Mouse (Mus musculus): ENCODE data around the gene Kcnt1. TPM values are rescaled to one million over a fixed set of nuclear protein-coding genes. Genes with fewer than 3 reads are reported as not detected.

Gene Kcnt1
- polyA plus RNA-seq, 1 experiment from 2014 or later, result 0.18 TPM

GRCm38 (mm10) chr2:25882276-25882675 lies 18.7 kb downstream of the Kcnt1 start:
- H3K4me2 ChIP-seq (ENCODE audit: low read length), result no peak overlapping the region
- H3K27me3 ChIP-seq (ENCODE audit: insufficient read depth, low read length), result peaks cover 8% of the 10 kb centered on the region
- no peaks in the 10 kb centered on the region for H3K9me3 ChIP-seq (replicated peaks; ENCODE audit: low read length)
- H3K4me3 ChIP-seq (replicated peaks; ENCODE audit: low read depth, low read length), result no peak overlapping the region
- H3K36me3 ChIP-seq (ENCODE audit: insufficient read depth, low read length), result no peaks in the 10 kb centered on the region
- no peak overlapping the region for H3K27ac ChIP-seq
- H3K9ac ChIP-seq (ENCODE audit: low read depth, low read length), result no peak overlapping the region
- H3K4me1 ChIP-seq (replicated peaks; ENCODE audit: insufficient read depth, low read length), result 0 out of 2 replicates have a peak, but pooled peaks cover 5% of the 10 kb centered on the region
- DNase-seq (ENCODE audit: low spot score), result peak; percentile 10
- WGBS, result 16% methylated on average over 1 of the region's 1 CpGs
- no peak for ATAC-seq (replicated peaks; ENCODE audit: low FRiP score, low read depth)
- TF ChIP-seq CTCF (IDR thresholded peaks at IDR 0.05; ENCODE audit: low read depth), result no peak

- Histone ChIP-seq H3K9ac (ENCODE audit: low read depth, low read length) (no peak overlapping the region), H3K36me3 (ENCODE audit: insufficient read depth, low read length) (no peaks in the 10 kb centered on the region), H3K4me3 (replicated peaks; ENCODE audit: low read depth, low read length) (no peak overlapping the region), H3K4me1 (replicated peaks; ENCODE audit: insufficient read depth, low read length) (no peaks in the 10 kb centered on the region), H3K27ac (no peak overlapping the region), H3K4me2 (ENCODE audit: low read length) (no peak overlapping the region), H3K27me3 (ENCODE audit: insufficient read depth, low read length) (no peaks in the 10 kb centered on the region), H3K9me3 (replicated peaks; ENCODE audit: low read length) (no peaks in the 10 kb centered on the region)
- 89% methylated on average over 3 of the region's 3 CpGs for WGBS
- TF ChIP-seq CTCF (IDR thresholded peaks at IDR 0.05; ENCODE audit: low read depth), result no peak
- ATAC-seq (replicated peaks; ENCODE audit: low FRiP score, low read depth) (no peak), DNase-seq (ENCODE audit: low spot score) (no peak)
Observed at GRCm38 (mm10) chr2:25884756-25885155, 21.2 kb downstream of the Kcnt1 start.

- H3K27me3 ChIP-seq (ENCODE audit: insufficient read depth, low read length), result no peaks in the 10 kb centered on the region
- H3K9me3 ChIP-seq (replicated peaks; ENCODE audit: low read length), result no peaks in the 10 kb centered on the region
- WGBS, result 62% methylated on average over 8 of the region's 8 CpGs
- no peaks in the 10 kb centered on the region for H3K36me3 ChIP-seq (ENCODE audit: insufficient read depth, low read length)
- H3K27ac ChIP-seq, result no peak overlapping the region
- no peak overlapping the region for H3K9ac ChIP-seq (ENCODE audit: low read depth, low read length)
- ATAC-seq (replicated peaks; ENCODE audit: low FRiP score, low read depth) (no peak), DNase-seq (ENCODE audit: low spot score) (no peak)
- H3K4me1 ChIP-seq (replicated peaks; ENCODE audit: insufficient read depth, low read length), result no peaks in the 10 kb centered on the region
- H3K4me2 ChIP-seq (ENCODE audit: low read length), result no peak overlapping the region
- no peak for TF ChIP-seq CTCF (IDR thresholded peaks at IDR 0.05; ENCODE audit: low read depth)
- H3K4me3 ChIP-seq (replicated peaks; ENCODE audit: low read depth, low read length), result no peak overlapping the region
Observed at GRCm38 (mm10) chr2:25887226-25887625, 23.7 kb downstream of the Kcnt1 start.

- 0 out of 2 replicates have a peak, but pooled peaks have one; percentile 3 for TF ChIP-seq CTCF (IDR thresholded peaks at IDR 0.05; ENCODE audit: low read depth)
Observed at GRCm38 (mm10) chr2:25888144-25888543, 24.6 kb downstream of the Kcnt1 start.

GRCm38 (mm10) chr2:25892440-25892839 lies 28.9 kb downstream of the Kcnt1 start:
- no peaks in the 10 kb centered on the region for H3K36me3 ChIP-seq (ENCODE audit: insufficient read depth, low read length)
- 74% methylated on average over 7 of the region's 7 CpGs for WGBS
- H3K4me2 ChIP-seq (ENCODE audit: low read length), result no peak overlapping the region
- no peak overlapping the region for H3K4me3 ChIP-seq (replicated peaks; ENCODE audit: low read depth, low read length)
- H3K27ac ChIP-seq, result no peak overlapping the region
- peak; percentile 40; the same call in 1 of the 2 replicates for TF ChIP-seq CTCF (IDR thresholded peaks at IDR 0.05; ENCODE audit: low read depth)
- H3K4me1 ChIP-seq (replicated peaks; ENCODE audit: insufficient read depth, low read length), result no peaks in the 10 kb centered on the region
- ATAC-seq (replicated peaks; ENCODE audit: low FRiP score, low read depth), result no peak
- no peaks in the 10 kb centered on the region for H3K9me3 ChIP-seq (replicated peaks; ENCODE audit: low read length)
- H3K27me3 ChIP-seq (ENCODE audit: insufficient read depth, low read length), result no peaks in the 10 kb centered on the region
- no peak for DNase-seq (ENCODE audit: low spot score)
- H3K9ac ChIP-seq (ENCODE audit: low read depth, low read length), result no peak overlapping the region

More at GRCm38 (mm10) chr2:25888144-25888543, 24.6 kb downstream of the Kcnt1 start:
- 63% methylated on average over 5 of the region's 5 CpGs for WGBS
- Histone ChIP-seq H3K4me2 (ENCODE audit: low read length) (no peak overlapping the region), H3K27me3 (ENCODE audit: insufficient read depth, low read length) (no peaks in the 10 kb centered on the region), H3K4me3 (replicated peaks; ENCODE audit: low read depth, low read length) (no peak overlapping the region), H3K36me3 (ENCODE audit: insufficient read depth, low read length) (no peaks in the 10 kb centered on the region), H3K9me3 (replicated peaks; ENCODE audit: low read length) (no peaks in the 10 kb centered on the region), H3K9ac (ENCODE audit: low read depth, low read length) (no peak overlapping the region), H3K4me1 (replicated peaks; ENCODE audit: insufficient read depth, low read length) (no peaks in the 10 kb centered on the region), H3K27ac (no peak overlapping the region)
- ATAC-seq (replicated peaks; ENCODE audit: low FRiP score, low read depth), result no peak
- DNase-seq (ENCODE audit: low spot score), result no peak

GRCm38 (mm10) chr2:25898970-25899369 lies 35.4 kb downstream of the Kcnt1 start:
- Histone ChIP-seq H3K9ac (ENCODE audit: low read depth, low read length) (no peak overlapping the region), H3K9me3 (replicated peaks; ENCODE audit: low read length) (no peaks in the 10 kb centered on the region), H3K27ac (no peak overlapping the region), H3K4me3 (replicated peaks; ENCODE audit: low read depth, low read length) (no peak overlapping the region), H3K4me2 (ENCODE audit: low read length) (no peak overlapping the region), H3K36me3 (ENCODE audit: insufficient read depth, low read length) (no peaks in the 10 kb centered on the region), H3K27me3 (ENCODE audit: insufficient read depth, low read length) (no peaks in the 10 kb centered on the region), H3K4me1 (replicated peaks; ENCODE audit: insufficient read depth, low read length) (no peaks in the 10 kb centered on the region)
- TF ChIP-seq CTCF (IDR thresholded peaks at IDR 0.05; ENCODE audit: low read depth), result no peak
- WGBS, result 76% methylated on average over 9 of the region's 9 CpGs
- DNase-seq (ENCODE audit: low spot score), result no peak
- ATAC-seq (replicated peaks; ENCODE audit: low FRiP score, low read depth), result no peak

- WGBS, result 78% methylated on average over 12 of the region's 12 CpGs
- DNase-seq (ENCODE audit: low spot score) (no peak), ATAC-seq (replicated peaks; ENCODE audit: low FRiP score, low read depth) (no peak)
- no peak overlapping the region for H3K4me2 ChIP-seq (ENCODE audit: low read length)
- H3K9ac ChIP-seq (ENCODE audit: low read depth, low read length), result no peak overlapping the region
- no peak overlapping the region for H3K4me3 ChIP-seq (replicated peaks; ENCODE audit: low read depth, low read length)
- H3K9me3 ChIP-seq (replicated peaks; ENCODE audit: low read length), result no peaks in the 10 kb centered on the region
- H3K4me1 ChIP-seq (replicated peaks; ENCODE audit: insufficient read depth, low read length), result no peaks in the 10 kb centered on the region
- H3K36me3 ChIP-seq (ENCODE audit: insufficient read depth, low read length), result no peaks in the 10 kb centered on the region
- no peak overlapping the region for H3K27ac ChIP-seq
- H3K27me3 ChIP-seq (ENCODE audit: insufficient read depth, low read length), result no peaks in the 10 kb centered on the region
- no peak for TF ChIP-seq CTCF (IDR thresholded peaks at IDR 0.05; ENCODE audit: low read depth)
Observed at GRCm38 (mm10) chr2:25909872-25910271, 46.3 kb downstream of the Kcnt1 start.

Data from kidney, postnatal 0 days (tissue).